Mouse (Mus musculus): ENCODE data around the gene Jarid2. TPM values are rescaled to one million over a fixed set of nuclear protein-coding genes. Genes with fewer than 3 reads are reported as not detected.
A peak's percentile ranks its signal among the peaks of the same experiment; 100 is the strongest.
"Not testable (repeated sequence)": the region's sequence is repeated elsewhere in the genome, so short reads cannot be mapped to it uniquely, and the experiment has no call there.

Jarid2 gene
- polyA plus RNA-seq, 1 experiment, result 35.9 TPM

GRCm38 (mm10) chr13:44868037-44868650, 138.9 kb downstream of the Jarid2 start:
- Histone ChIP-seq H3K27me3 (ENCODE audit: control insufficient read depth, insufficient read depth, low read length) (0 out of 2 replicates have a peak, but pooled peaks cover 2% of the 10 kb centered on the region), H3K4me1 (ENCODE audit: control insufficient read depth, insufficient read depth, low read length) (peaks cover 18% of the 10 kb centered on the region), H3K27ac (ENCODE audit: insufficient read depth, low read length) (0 out of 2 replicates have a peak overlapping the region, but pooled peaks have one; percentile 54), H3K4me3 (replicated peaks; ENCODE audit: insufficient read depth, low read depth, low read length) (no peak overlapping the region)
- 10% methylated on average over 4 of the region's 4 CpGs for WGBS
- no peak for TF ChIP-seq POLR2A (IDR thresholded peaks at IDR 0.05; ENCODE audit: borderline replicate concordance, insufficient read depth, low read length)
- TF ChIP-seq CTCF (IDR thresholded peaks at IDR 0.05; ENCODE audit: borderline replicate concordance, insufficient read depth, low read depth, low read length), result no peak
- DNase-seq, result peak; percentile 53 to 57

DNA sequence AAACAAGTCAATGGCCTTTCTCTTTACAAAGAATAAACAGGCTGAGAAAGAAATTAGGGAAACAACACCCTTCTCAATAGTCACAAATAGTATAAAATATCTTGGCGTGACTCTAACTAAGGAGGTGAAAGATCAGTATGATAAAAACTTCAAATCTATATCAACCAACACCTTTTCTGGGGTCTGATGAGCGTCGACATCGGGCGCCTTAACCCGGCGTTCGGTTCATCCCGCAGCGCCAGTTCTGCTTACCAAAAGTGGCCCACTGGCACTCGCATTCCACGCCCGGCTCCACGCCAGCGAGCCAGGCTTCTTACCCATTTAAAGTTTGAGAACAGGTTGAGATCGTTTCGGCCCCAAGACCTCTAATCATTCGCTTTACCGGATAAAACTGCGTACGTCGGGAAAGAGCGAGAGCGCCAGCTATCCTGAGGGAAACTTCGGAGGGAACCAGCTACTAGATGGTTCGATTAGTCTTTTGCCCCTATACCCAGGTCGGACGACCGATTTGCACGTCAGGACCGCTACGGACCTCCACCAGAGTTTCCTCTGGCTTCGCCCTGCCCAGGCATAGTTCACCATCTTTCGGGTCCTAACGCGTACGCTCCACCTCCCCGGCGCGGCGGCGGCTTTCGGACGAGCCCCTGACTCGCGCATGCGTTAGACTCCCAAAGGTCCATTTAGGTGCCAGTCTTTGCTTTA, 140.3 kb downstream of the Jarid2 start:
- 76% methylated on average over 47 of the region's 47 CpGs for WGBS
- not testable (repeated sequence) for H3K4me3 ChIP-seq (replicated peaks; ENCODE audit: insufficient read depth, low read depth, low read length); H3K27ac ChIP-seq (ENCODE audit: insufficient read depth, low read length); H3K27me3 ChIP-seq (ENCODE audit: control insufficient read depth, insufficient read depth, low read length)
- peaks cover 18% of the 10 kb centered on the region for H3K4me1 ChIP-seq (ENCODE audit: control insufficient read depth, insufficient read depth, low read length)
- peak; percentile 95 to 98 for DNase-seq

GRCm38 (mm10) chr13:44876799-44877198, 147.5 kb downstream of the Jarid2 start:
- H3K4me1 ChIP-seq (ENCODE audit: control insufficient read depth, insufficient read depth, low read length), result peaks cover 28% of the 10 kb centered on the region
- 22% methylated on average over 2 of the region's 2 CpGs for WGBS
- no peak overlapping the region for H3K27ac ChIP-seq (ENCODE audit: insufficient read depth, low read length)

GRCm38 (mm10) chr13:44881001-44881400, 151.7 kb downstream of the Jarid2 start:
- H3K27ac ChIP-seq (ENCODE audit: insufficient read depth, low read length), result no peak overlapping the region
- no peak for TF ChIP-seq CTCF (IDR thresholded peaks at IDR 0.05; ENCODE audit: borderline replicate concordance, insufficient read depth, low read depth, low read length)
- H3K27me3 ChIP-seq (ENCODE audit: control insufficient read depth, insufficient read depth, low read length), result no peaks in the 10 kb centered on the region
- 75% methylated on average over 4 of the region's 4 CpGs for whole genome bisulfite sequencing
- H3K4me1 ChIP-seq (ENCODE audit: control insufficient read depth, insufficient read depth, low read length), result peaks cover 24% of the 10 kb centered on the region
- DNase-seq, result no peak
- no peak overlapping the region for H3K4me3 ChIP-seq (replicated peaks; ENCODE audit: insufficient read depth, low read depth, low read length)

More at GRCm38 (mm10) chr13:44876799-44877198, 147.5 kb downstream of the Jarid2 start:
- no peak overlapping the region for H3K4me3 ChIP-seq (replicated peaks; ENCODE audit: insufficient read depth, low read depth, low read length)
- DNase-seq, result no peak
- TF ChIP-seq CTCF (IDR thresholded peaks at IDR 0.05; ENCODE audit: borderline replicate concordance, insufficient read depth, low read depth, low read length) (no peak), POLR2A (IDR thresholded peaks at IDR 0.05; ENCODE audit: borderline replicate concordance, insufficient read depth, low read length) (no peak)
- no peaks in the 10 kb centered on the region for H3K27me3 ChIP-seq (ENCODE audit: control insufficient read depth, insufficient read depth, low read length)

DNA sequence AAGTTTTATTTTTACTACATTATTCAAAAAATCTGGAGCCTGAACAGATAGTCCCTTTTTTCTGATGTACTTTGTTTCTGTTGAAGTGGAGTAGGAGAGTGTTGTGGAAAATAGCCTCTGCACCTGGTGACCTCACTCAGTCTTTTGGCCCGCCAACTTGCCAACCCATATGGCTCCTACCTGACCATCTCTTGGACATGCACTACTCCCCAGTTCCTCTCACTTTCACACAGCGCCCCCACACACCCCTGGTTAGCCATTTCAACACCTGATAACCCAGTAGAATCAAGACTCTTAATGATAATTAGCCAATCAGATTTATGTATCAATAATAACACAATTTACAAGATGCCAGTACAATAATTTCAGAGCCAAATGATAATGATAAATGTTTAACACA, 156.9 kb downstream of the Jarid2 start:
- no peak overlapping the region for H3K4me3 ChIP-seq (replicated peaks; ENCODE audit: insufficient read depth, low read depth, low read length)
- 13% methylated on average over 2 of the region's 2 CpGs for WGBS
- H3K27me3 ChIP-seq (ENCODE audit: control insufficient read depth, insufficient read depth, low read length), result no peaks in the 10 kb centered on the region
- peaks cover 15% of the 10 kb centered on the region; the same call in 1 of the 2 replicates for H3K4me1 ChIP-seq (ENCODE audit: control insufficient read depth, insufficient read depth, low read length)
- TF ChIP-seq CTCF (IDR thresholded peaks at IDR 0.05; ENCODE audit: borderline replicate concordance, insufficient read depth, low read depth, low read length) (peak; percentile 30; the same call in 1 of the 2 replicates), POLR2A (IDR thresholded peaks at IDR 0.05; ENCODE audit: borderline replicate concordance, insufficient read depth, low read length) (no peak)
- no peak overlapping the region for H3K27ac ChIP-seq (ENCODE audit: insufficient read depth, low read length)
- DNase-seq, result peak; percentile 73 to 88

- DNase-seq, result no peak
- no peak for TF ChIP-seq POLR2A (IDR thresholded peaks at IDR 0.05; ENCODE audit: borderline replicate concordance, insufficient read depth, low read length)
- TF ChIP-seq CTCF (IDR thresholded peaks at IDR 0.05; ENCODE audit: borderline replicate concordance, insufficient read depth, low read depth, low read length), result no peak
- 42% methylated on average over 2 of the region's 2 CpGs for WGBS
- no peaks in the 10 kb centered on the region for H3K27me3 ChIP-seq (ENCODE audit: control insufficient read depth, insufficient read depth, low read length)
- H3K4me3 ChIP-seq (replicated peaks; ENCODE audit: insufficient read depth, low read depth, low read length), result no peak overlapping the region
- H3K27ac ChIP-seq (ENCODE audit: insufficient read depth, low read length), result no peak overlapping the region
- peaks cover 23% of the 10 kb centered on the region; the same call in 1 of the 2 replicates for H3K4me1 ChIP-seq (ENCODE audit: control insufficient read depth, insufficient read depth, low read length)
These were observed 161.3 kb downstream of the Jarid2 start for GRCm38 (mm10) chr13:44890612-44891011.

- no peak for DNase-seq
- Histone ChIP-seq H3K27ac (ENCODE audit: insufficient read depth, low read length) (no peak overlapping the region), H3K4me1 (ENCODE audit: control insufficient read depth, insufficient read depth, low read length) (peaks cover 21% of the 10 kb centered on the region; the same call in 1 of the 2 replicates), H3K4me3 (replicated peaks; ENCODE audit: insufficient read depth, low read depth, low read length) (no peak overlapping the region), H3K27me3 (ENCODE audit: control insufficient read depth, insufficient read depth, low read length) (no peaks in the 10 kb centered on the region)
- TF ChIP-seq CTCF (IDR thresholded peaks at IDR 0.05; ENCODE audit: borderline replicate concordance, insufficient read depth, low read depth, low read length) (no peak), POLR2A (IDR thresholded peaks at IDR 0.05; ENCODE audit: borderline replicate concordance, insufficient read depth, low read length) (no peak)
- 52% methylated on average over 5 of the region's 5 CpGs for WGBS
These were observed 162.8 kb downstream of the Jarid2 start for GRCm38 (mm10) chr13:44891813-44892730.

All from cerebellum, adult 2 months (tissue).